34 mouse cellular contexts compared by ENCODE assay signal in the genomic region with DNA sequence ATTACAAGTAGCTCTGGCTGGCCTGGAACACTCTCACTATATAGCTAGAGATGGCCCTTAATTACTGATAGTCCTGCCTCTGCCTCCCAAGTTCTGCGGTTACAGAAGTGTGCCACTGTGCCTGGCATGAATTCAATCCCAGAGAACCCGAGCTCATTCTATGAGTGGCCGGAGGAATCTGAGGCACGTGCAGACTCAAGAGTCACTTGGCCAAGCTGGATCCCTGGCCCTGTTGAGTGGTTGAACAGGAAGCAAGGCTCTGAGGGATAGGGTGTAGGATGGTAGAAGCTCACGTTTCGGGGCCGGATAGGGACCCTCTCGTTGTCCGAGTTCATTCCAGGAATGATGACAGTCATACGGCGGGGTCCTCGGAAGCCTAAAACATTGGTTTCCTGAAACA. TPM values are rescaled to one million over a fixed set of nuclear protein-coding genes. Genes with fewer than 3 reads are reported as not detected.
DNase-seq lines count a peak whose midpoint lies in the region; ATAC-seq and TF ChIP-seq lines count a peak whose summit lies in the region.
"Had no signal": no experiment of that assay in that cellular context is flagged by ENCODE, and none has a peak within 500 bp of the region (broad histone marks: within the 10 kb centered on the region; RNA-seq: fewer than 3 reads in every experiment).

No protein-coding gene starts in this region.

- no peaks in the 10 kb centered on the region for H3K9me3 ChIP-seq in heart, postnatal 0 days (replicated peaks; ENCODE audit: control insufficient read depth, low read length)
- H3K9me3 ChIP-seq in heart, embryonic 12.5 days (replicated peaks) = 0 out of 2 replicates have a peak, but pooled peaks cover 4% of the 10 kb centered on the region
- H3K9me3 ChIP-seq in hindbrain, embryonic 16.5 days (ENCODE audit: control insufficient read depth, low read length) = no peaks in the 10 kb centered on the region
- H3K9me3 ChIP-seq: embryonic facial prominence, embryonic 13.5 days; forebrain, embryonic 10.5 days; forebrain, embryonic 15.5 days; liver, embryonic 12.5 days; neural tube, embryonic 12.5 days had no signal

- H3K27me3 ChIP-seq in heart, postnatal 0 days (ENCODE audit: control insufficient read depth, insufficient read depth, low read length) = peaks cover 72% of the 10 kb centered on the region
- peaks cover 64% of the 10 kb centered on the region for H3K27me3 ChIP-seq in heart, embryonic 12.5 days (replicated peaks)
- peaks cover 22% of the 10 kb centered on the region for H3K27me3 ChIP-seq in hindbrain, embryonic 16.5 days (replicated peaks; ENCODE audit: control insufficient read depth, insufficient read depth, low read length)

- H3K4me2 ChIP-seq in heart, postnatal 0 days (ENCODE audit: low read depth, low read length) = no peak overlapping the region
- H3K4me2 ChIP-seq in heart, embryonic 12.5 days = no peak overlapping the region
- no peak overlapping the region for H3K4me2 ChIP-seq in hindbrain, embryonic 16.5 days (ENCODE audit: low read length)
- H3K4me2 ChIP-seq: embryonic facial prominence, embryonic 13.5 days; forebrain, embryonic 15.5 days; heart, embryonic 13.5 days; hindbrain, embryonic 14.5 days; liver, embryonic 12.5 days; midbrain, embryonic 12.5 days; neural tube, embryonic 12.5 days had no signal

- H3K36me3 ChIP-seq in heart, postnatal 0 days (replicated peaks; ENCODE audit: control insufficient read depth, insufficient read depth, low read length) = no peaks in the 10 kb centered on the region
- H3K36me3 ChIP-seq in heart, embryonic 12.5 days = no peaks in the 10 kb centered on the region
- no peaks in the 10 kb centered on the region for H3K36me3 ChIP-seq in hindbrain, embryonic 16.5 days (ENCODE audit: control insufficient read depth, insufficient read depth, low read length)
- H3K36me3 ChIP-seq: embryonic facial prominence, embryonic 13.5 days; forebrain, embryonic 10.5 days; forebrain, embryonic 15.5 days; heart, embryonic 13.5 days; liver, embryonic 12.5 days; midbrain, embryonic 12.5 days; neural tube, embryonic 12.5 days had no signal

- no peak for TF ChIP-seq CTCF in heart, postnatal 0 days (IDR thresholded peaks at IDR 0.05; ENCODE audit: low read depth)
- TF ChIP-seq CTCF in lung, adult 2 months (IDR thresholded peaks at IDR 0.05; ENCODE audit: insufficient read depth, low read length) = no peak

- no peak overlapping the region for H3K4me3 ChIP-seq in heart, postnatal 0 days (ENCODE audit: low read depth, low read length)
- H3K4me3 ChIP-seq in heart, embryonic 12.5 days = no peak overlapping the region
- H3K4me3 ChIP-seq in lung, adult 2 months (replicated peaks; ENCODE audit: extremely low read depth, low read depth, low read length) = no peak overlapping the region
- H3K4me3 ChIP-seq in hindbrain, embryonic 16.5 days (ENCODE audit: low read length) = no peak overlapping the region
- H3K4me3 ChIP-seq: embryonic facial prominence, embryonic 13.5 days; forebrain, embryonic 10.5 days; forebrain, embryonic 15.5 days; heart, embryonic 13.5 days; liver, embryonic 12.5 days; megakaryocyte, embryonic 14.5 days; midbrain, embryonic 12.5 days; myocyte; neural tube, embryonic 12.5 days had no signal

- H3K9ac ChIP-seq in heart, postnatal 0 days (replicated peaks; ENCODE audit: low read depth, low read length) = no peak overlapping the region
- H3K9ac ChIP-seq in heart, embryonic 12.5 days = no peak overlapping the region
- no peak overlapping the region for H3K9ac ChIP-seq in hindbrain, embryonic 16.5 days (ENCODE audit: low read depth, low read length)
- H3K9ac ChIP-seq: embryonic facial prominence, embryonic 13.5 days; forebrain, embryonic 15.5 days; heart, embryonic 13.5 days; hindbrain, embryonic 14.5 days; liver, embryonic 12.5 days; liver, postnatal 0 days; midbrain, embryonic 12.5 days; neural tube, embryonic 12.5 days had no signal

- TF ChIP-seq POLR2A in lung, adult 2 months (IDR thresholded peaks at IDR 0.05; ENCODE audit: borderline replicate concordance, extremely low read depth, low read depth, low read length) = 0 out of 2 replicates have a peak, but pooled peaks have one; percentile 28

- WGBS in heart, postnatal 0 days = 61% methylated on average over 12 of the region's 12 CpGs
- WGBS in heart, embryonic 12.5 days = 74% methylated on average over 12 of the region's 12 CpGs
- 71% methylated on average over 12 of the region's 12 CpGs for WGBS in lung, adult 2 months
- 88% methylated on average over 12 of the region's 12 CpGs for WGBS in hindbrain, embryonic 16.5 days

- peak; percentile 72 for DNase-seq in heart, postnatal 0 days (ENCODE audit: low spot score)
- peak; percentile 77 for DNase-seq in lung, adult 2 months
- peak; percentile 73 for DNase-seq in lung, postnatal 10 days
- no peak for DNase-seq in layer of hippocampus, postnatal 10 days (ENCODE audit: low spot score in 2 of 2)
- no peak for DNase-seq in frontal cortex, adult 2 months (ENCODE audit: extremely low spot score in 1 of 2, low spot score in 1 of 2)
- DNase-seq: adrenal gland, postnatal 25 days; cerebellum, adult 18-20 months; cerebellum, postnatal 10 days; gastrocnemius, postnatal 10 days; kidney, adult 11 months; kidney, postnatal 14 days; layer of hippocampus, adult 9-11 months; left cerebral cortex, postnatal 4 days; liver, postnatal 0 days; right cerebral cortex, adult 18-20 months; thymus, adult 18-20 months; thymus, postnatal 25 days had no signal

- no peak overlapping the region for H3K27ac ChIP-seq in heart, postnatal 0 days (ENCODE audit: low read depth)
- H3K27ac ChIP-seq in heart, embryonic 12.5 days (ENCODE audit: poor library complexity, severe bottlenecking) = no peak overlapping the region
- no peak overlapping the region for H3K27ac ChIP-seq in hindbrain, embryonic 16.5 days (ENCODE audit: low read depth, low read length)
- H3K27ac ChIP-seq: embryonic facial prominence, embryonic 13.5 days; forebrain, embryonic 10.5 days; forebrain, embryonic 15.5 days; heart, embryonic 13.5 days; hindbrain, embryonic 14.5 days; liver, embryonic 12.5 days; midbrain, embryonic 12.5 days; neural tube, embryonic 12.5 days; stomach, postnatal 0 days had no signal

- no peak for TF ChIP-seq EP300 in heart, postnatal 0 days (IDR thresholded peaks at IDR 0.05; ENCODE audit: low read depth)

- peak; percentile 45; the same call in 1 of the 2 replicates for ATAC-seq in heart, postnatal 0 days (ENCODE audit: insufficient read depth, low read depth)
- ATAC-seq in heart, embryonic 12.5 days (ENCODE audit: insufficient number of reproducible peaks, low FRiP score) = no peak
- ATAC-seq in hindbrain, embryonic 16.5 days = no peak
- ATAC-seq: CD4-positive, CD25-positive, alpha-beta regulatory T cell, adult 4 months; forebrain, embryonic 15.5 days; inflammation-experienced regulatory T-cells, adult 6 months; liver, embryonic 12.5 days; liver, postnatal 0 days had no signal

- peaks cover 12% of the 10 kb centered on the region; the same call in 1 of the 2 replicates for H3K4me1 ChIP-seq in heart, postnatal 0 days (ENCODE audit: control insufficient read depth, insufficient read depth)
- peaks cover 16% of the 10 kb centered on the region for H3K4me1 ChIP-seq in heart, embryonic 12.5 days (replicated peaks)
- peaks cover 7% of the 10 kb centered on the region for H3K4me1 ChIP-seq in lung, adult 2 months (ENCODE audit: control insufficient read depth, insufficient read depth, low read length)
- H3K4me1 ChIP-seq in hindbrain, embryonic 16.5 days (ENCODE audit: control insufficient read depth, insufficient read depth, low read depth, low read length) = no peaks in the 10 kb centered on the region; the same call in 1 of the 2 replicates

RNA-seq across cellular contexts. Expression of gene Tead3, which starts 5.3 kb away (rescaled TPM):
- total RNA-seq in heart, postnatal 0 days (2014; rRNA removed; ENCODE audit: low replicate concordance) = 13.1 and 19.7 TPM in 2 replicates
- polyA plus RNA-seq in heart, postnatal 0 days (2015; fragmentation: Nextera tagmentation; extraction: Ambion mirVana) = 3.2 and 3.3 TPM in 2 replicates
- polyA plus RNA-seq in heart, embryonic 12.5 days (2016; fragmentation: Nextera tagmentation; extraction: Ambion mirVana) = 7.9 and 8.1 TPM in 2 replicates
- 28.1 and 30.7 TPM in 2 replicates for polyA plus RNA-seq in lung, adult 2 months (2012; rRNA removed)
- 1 to 10 TPM; 5.6 to 6.1 TPM for total RNA-seq in layer of hippocampus, postnatal 10 days (2021)
- 1.4 and 2.0 TPM in 2 replicates for polyA plus RNA-seq in hindbrain, embryonic 16.5 days (2015; fragmentation: Nextera tagmentation; extraction: Ambion mirVana)
- 2.5 and 2.9 TPM in 2 replicates for polyA plus RNA-seq in frontal cortex, adult 2 months (2012; rRNA removed)
- total RNA-seq: common myeloid progenitor, adult 5-6 weeks had no signal
- polyA plus RNA-seq: CD4-positive, CD25-positive, alpha-beta regulatory T cell, adult 4 months; inflammation-experienced regulatory T-cells, adult 6 months had no signal

RNA-seq across cellular contexts. Expression of gene Tulp1, which starts 9.2 kb away (rescaled TPM):
- 0.61 and 5.3 TPM in 2 replicates for total RNA-seq in heart, postnatal 0 days (2014; rRNA removed; ENCODE audit: low replicate concordance)
- polyA plus RNA-seq in heart, postnatal 0 days (2015; fragmentation: Nextera tagmentation; extraction: Ambion mirVana) = 0.86 and 1.3 TPM in 2 replicates
- polyA plus RNA-seq in heart, embryonic 12.5 days (2016; fragmentation: Nextera tagmentation; extraction: Ambion mirVana) = 3.7 and 4.6 TPM in 2 replicates
- 7.0 and 7.2 TPM in 2 replicates for polyA plus RNA-seq in lung, adult 2 months (2012; rRNA removed)
- under 1 TPM in 1 of 2 experiments, not detected in 1; 0.41 TPM for total RNA-seq in layer of hippocampus, postnatal 10 days (2021)
- polyA plus RNA-seq in hindbrain, embryonic 16.5 days (2015; fragmentation: Nextera tagmentation; extraction: Ambion mirVana) = 1.5 and 1.6 TPM in 2 replicates
- 0.19 TPM in 1 of 2 replicates, not detected in the other for polyA plus RNA-seq in frontal cortex, adult 2 months (2012; rRNA removed)
- total RNA-seq: adrenal gland, adult 18-20 months; adrenal gland, postnatal 25 days; common myeloid progenitor, adult 5-6 weeks had no signal
- polyA plus RNA-seq: myocyte had no signal

RNA-seq across cellular contexts. Expression of gene Rpl10a, which starts 27.6 kb away (rescaled TPM):
- 817 and 939 TPM in 2 replicates for total RNA-seq in heart, postnatal 0 days (2014; rRNA removed; ENCODE audit: low replicate concordance)
- polyA plus RNA-seq in heart, postnatal 0 days (2015; fragmentation: Nextera tagmentation; extraction: Ambion mirVana) = 255 and 273 TPM in 2 replicates
- 301 and 344 TPM in 2 replicates for polyA plus RNA-seq in heart, embryonic 12.5 days (2016; fragmentation: Nextera tagmentation; extraction: Ambion mirVana)
- polyA plus RNA-seq in lung, adult 2 months (2012; rRNA removed) = 1,664 and 1,938 TPM in 2 replicates
- total RNA-seq in layer of hippocampus, postnatal 10 days (2021) = 100 to 1,000 TPM; 503 to 535 TPM
- 287 and 323 TPM in 2 replicates for polyA plus RNA-seq in hindbrain, embryonic 16.5 days (2015; fragmentation: Nextera tagmentation; extraction: Ambion mirVana)
- 771 and 790 TPM in 2 replicates for polyA plus RNA-seq in frontal cortex, adult 2 months (2012; rRNA removed)

RNA-seq across cellular contexts. Expression of gene Fance, which starts 42.6 kb away (rescaled TPM):
- total RNA-seq in heart, postnatal 0 days (2014; rRNA removed; ENCODE audit: low replicate concordance) = 14.1 and 21.7 TPM in 2 replicates
- 13.8 and 14.1 TPM in 2 replicates for polyA plus RNA-seq in heart, postnatal 0 days (2015; fragmentation: Nextera tagmentation; extraction: Ambion mirVana)
- 21.8 and 23.0 TPM in 2 replicates for polyA plus RNA-seq in heart, embryonic 12.5 days (2016; fragmentation: Nextera tagmentation; extraction: Ambion mirVana)
- 18.2 and 21.7 TPM in 2 replicates for polyA plus RNA-seq in lung, adult 2 months (2012; rRNA removed)
- total RNA-seq in layer of hippocampus, postnatal 10 days (2021) = 10 to 100 TPM; 26.0 to 36.2 TPM
- 25.0 and 25.7 TPM in 2 replicates for polyA plus RNA-seq in hindbrain, embryonic 16.5 days (2015; fragmentation: Nextera tagmentation; extraction: Ambion mirVana)
- 16.9 and 18.7 TPM in 2 replicates for polyA plus RNA-seq in frontal cortex, adult 2 months (2012; rRNA removed)

Comparison
In these comparisons a context has a peak if more than half of its experiments do, and no peak if none do; other contexts are left out.
1. DNase-seq: peak in heart, postnatal 0 days (single experiment), lung, adult 2 months (single experiment) and lung, postnatal 10 days (single experiment); none in layer of hippocampus, postnatal 10 days (0 of 2) and frontal cortex, adult 2 months (0 of 2).